Mouse (Mus musculus): ENCODE data around the gene Card6. TPM values are rescaled to one million over a fixed set of nuclear protein-coding genes. Genes with fewer than 3 reads are reported as not detected.

The Card6 gene
- polyA plus RNA-seq (2014; fragmentation: Nextera tagmentation; extraction: Ambion mirVana): 1.3 and 1.7 TPM in 2 replicates

DNA sequence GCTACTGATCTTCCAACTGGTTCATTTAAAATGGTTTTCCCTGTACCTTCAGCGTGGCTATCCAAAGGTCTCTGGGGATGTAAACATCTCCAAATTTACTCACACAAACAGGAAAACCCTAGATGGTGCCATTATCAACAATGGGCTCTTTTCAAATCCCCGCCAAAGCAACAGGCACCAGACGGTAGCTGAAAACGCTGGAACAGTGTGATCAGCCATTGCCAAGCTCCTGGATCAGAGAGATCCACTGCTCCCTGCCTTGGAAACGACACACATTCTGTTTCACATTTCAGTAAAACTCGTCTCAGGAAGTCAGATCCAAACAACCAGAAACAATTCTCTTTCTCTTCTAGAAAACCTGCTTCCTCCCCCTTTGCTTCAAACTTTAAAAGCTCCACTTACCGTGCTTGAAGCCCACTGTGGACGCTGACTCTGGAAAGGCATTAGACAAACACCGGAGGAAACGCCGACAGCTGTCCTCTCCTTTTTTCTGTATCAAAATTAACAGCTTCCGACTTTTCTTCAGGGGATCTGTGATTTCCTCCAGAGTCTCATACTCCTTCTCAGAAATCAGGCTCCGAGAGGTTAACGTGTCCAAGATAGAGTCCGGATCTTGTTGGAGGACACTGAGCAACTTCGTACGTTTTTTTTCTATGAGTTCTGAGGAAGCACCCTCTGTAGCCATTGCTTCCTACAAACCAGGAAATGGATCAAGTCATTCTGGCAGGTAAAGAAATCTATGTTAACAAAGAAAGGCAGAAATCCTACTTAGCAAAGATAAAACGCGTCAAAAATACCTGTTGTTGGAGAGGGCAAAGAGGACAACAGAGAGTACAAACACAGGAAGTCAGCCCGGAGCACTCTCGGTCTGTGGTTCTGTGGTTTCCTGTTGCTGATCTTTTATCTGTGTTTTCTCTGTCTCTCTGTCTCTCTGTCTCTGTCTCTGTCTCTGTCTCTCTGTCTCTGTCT lies at the start of gene Card6:
TSS of gene Card6 (minus strand) at position 854 of the 969 bp plus-strand sequence.
- Histone ChIP-seq H3K27me3 (ENCODE audit: control insufficient read depth, insufficient read depth, low read length) (no peaks in the 10 kb centered on the region), H3K4me2 (replicated peaks; ENCODE audit: low read depth, low read length) (peak within 1 kb of the TSS; percentile 22), H3K4me1 (ENCODE audit: control insufficient read depth, insufficient read depth, low read length) (no peaks in the 10 kb centered on the region), H3K27ac (ENCODE audit: low read depth, low read length) (peak within 1 kb of the TSS; percentile 43), H3K36me3 (ENCODE audit: control insufficient read depth, insufficient read depth, low read length) (no peaks in the 10 kb centered on the region), H3K4me3 (ENCODE audit: low read length) (peak within 1 kb of the TSS; percentile 27), H3K9ac (ENCODE audit: low read depth, low read length) (no peak within 1 kb of the TSS), H3K9me3 (ENCODE audit: control insufficient read depth, low read length) (no peaks in the 10 kb centered on the region)
- ATAC-seq (ENCODE audit: low FRiP score, low TSS enrichment): no peak
- WGBS: 58% methylated on average over 21 of the region's 21 CpGs

DNA sequence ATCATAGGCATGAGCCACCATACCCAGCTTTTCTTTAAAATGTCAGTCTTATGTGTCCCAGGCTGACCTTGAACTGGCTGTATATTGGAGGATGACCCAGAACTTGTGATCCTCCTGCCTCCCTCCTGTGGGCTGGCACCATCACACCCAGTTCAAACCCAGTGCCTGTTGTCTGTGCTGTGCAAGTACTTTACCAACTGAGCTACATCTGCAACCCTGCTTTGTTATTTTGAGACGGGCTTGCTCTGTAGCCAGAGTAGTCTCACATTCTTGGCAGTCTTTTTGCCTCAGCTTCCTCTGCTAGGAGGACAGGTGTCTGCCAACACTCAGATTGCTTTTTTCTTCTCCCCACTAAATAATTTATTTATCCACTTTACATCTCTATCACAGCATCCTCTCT lies 49.0 kb upstream of the Card6 start:
- Histone ChIP-seq H3K36me3 (ENCODE audit: control insufficient read depth, insufficient read depth, low read length) (peaks cover 4% of the 10 kb centered on the region; the same call in 1 of the 2 replicates), H3K9ac (ENCODE audit: low read depth, low read length) (no peak overlapping the region), H3K4me2 (replicated peaks; ENCODE audit: low read depth, low read length) (no peak overlapping the region), H3K27me3 (ENCODE audit: control insufficient read depth, insufficient read depth, low read length) (no peaks in the 10 kb centered on the region), H3K4me3 (ENCODE audit: low read length) (no peak overlapping the region), H3K27ac (ENCODE audit: low read depth, low read length) (no peak overlapping the region), H3K4me1 (ENCODE audit: control insufficient read depth, insufficient read depth, low read length) (peaks cover 15% of the 10 kb centered on the region; the same call in 1 of the 2 replicates), H3K9me3 (ENCODE audit: control insufficient read depth, low read length) (no peaks in the 10 kb centered on the region)
- no peak for ATAC-seq (ENCODE audit: low FRiP score, low TSS enrichment)
- WGBS: 72% methylated on average over 1 of the region's 1 CpGs

DNA sequence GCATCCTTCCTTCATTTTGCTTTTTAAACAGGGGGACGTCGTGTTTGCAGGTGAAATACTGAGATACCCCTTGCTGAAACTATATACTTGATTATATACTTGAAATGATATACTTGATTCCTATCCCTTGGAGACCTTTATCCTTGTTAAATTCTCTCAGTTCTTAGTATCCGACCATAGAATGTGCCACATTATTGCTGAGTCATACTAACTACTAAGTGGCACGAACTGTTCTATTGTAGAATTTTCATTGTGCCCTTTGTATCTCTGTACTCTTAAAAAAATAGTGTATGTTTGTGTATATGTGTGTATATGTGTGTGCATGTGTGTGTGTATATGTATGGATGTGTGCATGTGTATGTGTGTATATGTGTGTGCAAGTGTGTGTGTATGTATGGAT lies 48.0 kb upstream of the Card6 start:
- no peak overlapping the region for H3K4me3 ChIP-seq (ENCODE audit: low read length)
- no peaks in the 10 kb centered on the region for H3K27me3 ChIP-seq (ENCODE audit: control insufficient read depth, insufficient read depth, low read length)
- H3K4me2 ChIP-seq (replicated peaks; ENCODE audit: low read depth, low read length): no peak overlapping the region
- no peak overlapping the region for H3K9ac ChIP-seq (ENCODE audit: low read depth, low read length)
- H3K36me3 ChIP-seq (ENCODE audit: control insufficient read depth, insufficient read depth, low read length): peaks cover 4% of the 10 kb centered on the region; the same call in 1 of the 2 replicates
- peaks cover 15% of the 10 kb centered on the region; the same call in 1 of the 2 replicates for H3K4me1 ChIP-seq (ENCODE audit: control insufficient read depth, insufficient read depth, low read length)
- 87% methylated on average over 4 of the region's 4 CpGs for WGBS
- ATAC-seq (ENCODE audit: low FRiP score, low TSS enrichment): no peak
- H3K27ac ChIP-seq (ENCODE audit: low read depth, low read length): no peak overlapping the region
- no peaks in the 10 kb centered on the region for H3K9me3 ChIP-seq (ENCODE audit: control insufficient read depth, low read length)

DNA sequence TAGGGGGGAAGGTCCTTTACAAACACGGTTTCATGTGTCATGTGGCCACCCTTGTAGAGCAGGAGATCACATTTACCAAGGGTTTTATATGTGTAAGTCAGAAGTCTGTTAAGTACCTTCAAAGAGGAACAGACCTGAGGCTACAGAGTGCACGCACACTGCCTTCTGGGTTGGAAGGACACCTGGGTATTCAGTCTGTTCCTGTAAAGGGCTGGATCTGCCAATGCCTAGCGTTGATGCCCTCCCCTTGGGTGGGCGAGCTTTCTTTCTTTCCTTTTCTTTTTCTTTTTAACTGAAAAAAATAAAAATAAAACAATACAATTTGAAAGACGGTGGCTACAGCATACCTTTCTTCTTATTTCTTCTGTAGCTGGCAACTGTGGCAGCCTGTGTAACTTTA lies 46.8 kb upstream of the Card6 start:
- Histone ChIP-seq H3K9me3 (ENCODE audit: control insufficient read depth, low read length) (no peaks in the 10 kb centered on the region), H3K4me3 (ENCODE audit: low read length) (no peak overlapping the region), H3K9ac (ENCODE audit: low read depth, low read length) (no peak overlapping the region), H3K27me3 (ENCODE audit: control insufficient read depth, insufficient read depth, low read length) (no peaks in the 10 kb centered on the region), H3K27ac (ENCODE audit: low read depth, low read length) (no peak overlapping the region), H3K36me3 (ENCODE audit: control insufficient read depth, insufficient read depth, low read length) (no peaks in the 10 kb centered on the region), H3K4me2 (replicated peaks; ENCODE audit: low read depth, low read length) (no peak overlapping the region), H3K4me1 (ENCODE audit: control insufficient read depth, insufficient read depth, low read length) (peaks cover 15% of the 10 kb centered on the region; the same call in 1 of the 2 replicates)
- 65% methylated on average over 5 of the region's 5 CpGs for WGBS
- ATAC-seq (ENCODE audit: low FRiP score, low TSS enrichment): peak; percentile 37; the same call in 1 of the 2 replicates

DNA sequence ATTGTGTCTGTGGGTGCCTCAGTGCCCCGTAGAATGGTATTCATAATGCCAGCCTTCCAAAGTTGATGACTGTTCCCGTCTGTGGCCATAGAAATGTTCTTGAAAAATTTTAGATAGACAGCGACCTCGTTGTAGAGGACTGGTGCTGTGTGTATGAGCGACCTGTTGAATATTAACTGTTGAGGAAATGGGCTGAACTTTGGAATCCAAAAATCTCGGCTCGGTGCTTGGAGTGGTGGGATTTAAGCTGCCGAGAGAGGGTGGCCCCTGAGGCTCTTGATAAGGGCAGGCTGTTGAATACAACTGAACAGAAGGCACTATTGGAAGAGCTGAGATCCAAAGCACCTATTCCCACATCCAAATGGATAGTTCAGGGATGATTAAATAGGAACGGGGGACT lies 46.3 kb upstream of the Card6 start:
- Histone ChIP-seq H3K4me3 (ENCODE audit: low read length) (no peak overlapping the region), H3K36me3 (ENCODE audit: control insufficient read depth, insufficient read depth, low read length) (no peaks in the 10 kb centered on the region), H3K9ac (ENCODE audit: low read depth, low read length) (no peak overlapping the region), H3K4me1 (ENCODE audit: control insufficient read depth, insufficient read depth, low read length) (peaks cover 15% of the 10 kb centered on the region), H3K4me2 (replicated peaks; ENCODE audit: low read depth, low read length) (no peak overlapping the region), H3K27ac (ENCODE audit: low read depth, low read length) (no peak overlapping the region), H3K9me3 (ENCODE audit: control insufficient read depth, low read length) (no peaks in the 10 kb centered on the region), H3K27me3 (ENCODE audit: control insufficient read depth, insufficient read depth, low read length) (no peaks in the 10 kb centered on the region)
- WGBS: 66% methylated on average over 9 of the region's 9 CpGs
- no peak for ATAC-seq (ENCODE audit: low FRiP score, low TSS enrichment)

DNA sequence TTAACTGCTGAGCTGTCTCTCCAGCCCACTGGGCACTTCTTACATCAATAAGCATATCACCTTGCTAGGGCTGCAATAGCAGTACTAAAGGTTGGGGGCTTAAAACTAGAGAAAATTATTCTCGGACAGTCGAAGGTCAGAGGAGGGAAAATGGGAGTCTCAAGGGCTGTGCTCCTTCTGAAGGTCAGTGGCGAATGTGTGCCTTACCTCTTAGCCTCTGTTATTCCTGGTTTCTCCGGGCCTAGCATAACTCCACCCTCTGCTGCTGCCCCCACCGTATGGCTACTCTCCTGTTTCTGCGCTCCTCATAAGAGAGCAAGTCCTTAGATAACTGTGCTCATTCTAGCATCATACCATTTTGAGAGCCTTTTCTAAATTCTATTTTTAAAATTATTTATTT lies 43.8 kb upstream of the Card6 start:
- H3K9me3 ChIP-seq (ENCODE audit: control insufficient read depth, low read length): no peaks in the 10 kb centered on the region
- H3K27me3 ChIP-seq (ENCODE audit: control insufficient read depth, insufficient read depth, low read length): no peaks in the 10 kb centered on the region
- no peak overlapping the region for H3K4me2 ChIP-seq (replicated peaks; ENCODE audit: low read depth, low read length)
- no peak overlapping the region for H3K4me3 ChIP-seq (ENCODE audit: low read length)
- H3K9ac ChIP-seq (ENCODE audit: low read depth, low read length): no peak overlapping the region
- H3K27ac ChIP-seq (ENCODE audit: low read depth, low read length): no peak overlapping the region
- 92% methylated on average over 6 of the region's 6 CpGs for WGBS
- H3K4me1 ChIP-seq (ENCODE audit: control insufficient read depth, insufficient read depth, low read length): peaks cover 29% of the 10 kb centered on the region
- no peak for ATAC-seq (ENCODE audit: low FRiP score, low TSS enrichment)
- no peaks in the 10 kb centered on the region for H3K36me3 ChIP-seq (ENCODE audit: control insufficient read depth, insufficient read depth, low read length)

DNA sequence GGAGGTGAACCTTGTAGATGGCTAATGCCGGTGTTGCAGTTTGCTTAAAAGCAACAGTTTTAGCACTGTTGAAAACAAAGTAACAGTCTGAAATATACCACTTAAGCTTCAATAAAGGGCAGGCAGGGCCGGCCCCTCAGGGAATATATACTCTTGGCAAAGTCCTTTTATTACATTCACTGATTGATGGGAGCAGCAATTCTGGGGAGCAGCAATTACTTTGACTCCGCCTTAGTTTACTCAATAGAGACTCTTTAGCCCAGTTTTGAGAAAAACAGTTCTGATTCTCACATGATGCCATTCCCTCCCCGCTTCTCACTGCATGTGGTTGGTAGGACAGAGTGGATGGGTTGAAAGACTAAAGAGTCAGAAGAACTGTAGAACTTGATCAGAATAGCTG lies 40.8 kb upstream of the Card6 start:
- H3K4me2 ChIP-seq (replicated peaks; ENCODE audit: low read depth, low read length): no peak overlapping the region

DNA sequence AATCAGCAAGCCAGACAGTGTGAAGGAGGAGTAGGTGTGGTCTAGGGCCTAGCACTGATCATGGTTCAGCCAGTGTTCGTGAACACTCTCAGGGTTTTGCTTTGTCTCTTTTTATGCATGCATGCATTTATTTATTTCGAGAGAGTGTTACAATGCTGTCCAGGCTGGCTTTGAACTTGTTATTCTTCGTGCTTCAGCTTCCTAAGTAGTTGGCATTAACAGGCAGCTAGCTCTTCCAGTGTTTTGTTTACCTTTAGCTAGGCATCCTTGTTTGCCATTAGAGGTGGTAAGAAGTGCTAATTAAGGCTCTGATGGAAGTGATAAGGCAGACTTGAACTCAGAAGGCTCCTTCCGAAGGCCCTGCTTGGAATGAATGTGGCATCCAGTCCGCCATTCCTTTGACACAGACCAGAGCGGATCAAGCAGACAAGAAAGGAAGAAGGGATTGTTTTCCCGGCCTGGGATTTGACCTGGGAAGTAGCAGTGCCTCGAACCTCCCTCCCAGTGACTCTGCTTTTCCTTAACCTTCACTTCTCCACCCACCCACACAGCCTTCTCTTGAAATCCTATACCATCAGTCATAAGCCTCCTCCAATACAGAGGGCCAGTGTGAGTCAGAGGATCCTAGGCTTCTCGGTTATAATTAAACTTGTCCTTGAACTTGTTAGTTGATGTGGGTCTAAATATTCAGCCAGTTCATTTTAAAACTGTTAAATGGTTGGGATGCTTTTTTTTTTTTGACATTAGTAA lies 37.0 kb upstream of the Card6 start:
- peak overlapping the region; percentile 75 for H3K4me2 ChIP-seq (replicated peaks; ENCODE audit: low read depth, low read length)
- H3K27ac ChIP-seq (ENCODE audit: low read depth, low read length): no peak overlapping the region
- no peak for ATAC-seq (ENCODE audit: low FRiP score, low TSS enrichment)
- peak overlapping the region; percentile 91 for H3K4me3 ChIP-seq (ENCODE audit: low read length)
- no peaks in the 10 kb centered on the region for H3K27me3 ChIP-seq (ENCODE audit: control insufficient read depth, insufficient read depth, low read length)
- no peaks in the 10 kb centered on the region for H3K36me3 ChIP-seq (ENCODE audit: control insufficient read depth, insufficient read depth, low read length)
- peaks cover 27% of the 10 kb centered on the region for H3K4me1 ChIP-seq (ENCODE audit: control insufficient read depth, insufficient read depth, low read length)
- H3K9ac ChIP-seq (ENCODE audit: low read depth, low read length): no peak overlapping the region
- H3K9me3 ChIP-seq (ENCODE audit: control insufficient read depth, low read length): no peaks in the 10 kb centered on the region
- 30% methylated on average over 9 of the region's 9 CpGs for WGBS

More for the DNA sequence above, 40.8 kb upstream of the Card6 start:
- Histone ChIP-seq H3K4me1 (ENCODE audit: control insufficient read depth, insufficient read depth, low read length) (peaks cover 29% of the 10 kb centered on the region), H3K9me3 (ENCODE audit: control insufficient read depth, low read length) (no peaks in the 10 kb centered on the region), H3K9ac (ENCODE audit: low read depth, low read length) (no peak overlapping the region), H3K27me3 (ENCODE audit: control insufficient read depth, insufficient read depth, low read length) (no peaks in the 10 kb centered on the region), H3K36me3 (ENCODE audit: control insufficient read depth, insufficient read depth, low read length) (no peaks in the 10 kb centered on the region), H3K27ac (ENCODE audit: low read depth, low read length) (no peak overlapping the region), H3K4me3 (ENCODE audit: low read length) (no peak overlapping the region)
- ATAC-seq (ENCODE audit: low FRiP score, low TSS enrichment): no peak
- 44% methylated on average over 4 of the region's 4 CpGs for WGBS
